Mouse (Mus musculus) neural tube, embryonic 13.5 days (tissue): ENCODE measurements around the gene Ano10. TPM values are rescaled to one million over a fixed set of nuclear protein-coding genes. Genes with fewer than 3 reads are reported as not detected.

Experiments used
- ATAC-seq: fragments of 200-750 bp; cut with Nextera tagmentation; 2 replicates; pipeline ENCODE4 v1.8.0; 2017; ENCODE audit warnings: low read depth, mild to moderate bottlenecking, moderate TSS enrichment, moderate library complexity
- H3K27ac ChIP-seq: fragments of 300-500 bp; sonication (generic); replicated peaks from 2 replicates; pipeline ENCODE4 v1.5.1; 2015; ENCODE audit warnings: moderate library complexity, mild to moderate bottlenecking, inconsistent platforms
- H3K27me3 ChIP-seq: fragments of 300-500 bp; sonication (generic); 2 replicates; pipeline ENCODE4 v1.6.1; 2015; ENCODE audit warnings: mild to moderate bottlenecking, inconsistent platforms
- H3K36me3 ChIP-seq: fragments of 300-500 bp; sonication (generic); 2 replicates; pipeline ENCODE4 v1.6.1; 2015; ENCODE audit warnings: mild to moderate bottlenecking, inconsistent platforms
- H3K4me1 ChIP-seq: fragments of 300-500 bp; sonication (generic); replicated peaks from 2 replicates; pipeline ENCODE4 v1.6.1; 2015; ENCODE audit warnings: inconsistent platforms
- H3K4me2 ChIP-seq: fragments of 300-500 bp; sonication (generic); 2 replicates; pipeline ENCODE4 v1.6.1; 2015; ENCODE audit warnings: inconsistent platforms, mild to moderate bottlenecking, moderate library complexity
- H3K4me3 ChIP-seq: fragments of 300-500 bp; sonication (generic); 2 replicates; pipeline ENCODE4 v1.5.1; 2015; ENCODE audit warnings: mild to moderate bottlenecking, inconsistent platforms
- H3K9ac ChIP-seq: fragments of 300-500 bp; sonication (generic); 2 replicates; pipeline ENCODE4 v1.6.1; 2015; ENCODE audit warnings: moderate library complexity, mild to moderate bottlenecking, inconsistent platforms
- H3K9me3 ChIP-seq: fragments of 300-500 bp; sonication (generic); 2 replicates; pipeline ENCODE4 v1.6.1; 2016; ENCODE audit warnings: inconsistent platforms
- WGBS: fragments of 180-500 bp; shearing (Covaris S2); methylation state at CpG from one replicate; pipeline ENCODE4 v1.1.7; 2015; 5-methylcytosine and 5-hydroxymethylcytosine counted together
- polyA plus RNA-seq: library from polyadenylated mRNA; unstranded; fragments of >200 nt; fragmentation: Nextera tagmentation; extraction: Ambion mirVana; gene quantifications from 2 replicates; pipeline ENCODE4 v1.2.1, GENCODE M21; 2015

The Ano10 gene
- polyA plus RNA-seq, 1 experiment from 2014 or later: 52.8 TPM

GRCm38 (mm10) chr9:122241812-122242400 lies 52.3 kb downstream of the Ano10 start:
- H3K36me3 ChIP-seq: peaks cover 12% of the 10 kb centered on the region; the same call in 1 of the 2 replicates
- no peaks in the 10 kb centered on the region for H3K27me3 ChIP-seq
- peak; percentile 44; the same call in 1 of the 2 replicates for ATAC-seq
- no peak overlapping the region for H3K9ac ChIP-seq
- no peak overlapping the region for H3K4me3 ChIP-seq
- no peak overlapping the region for H3K4me2 ChIP-seq
- peak overlapping the region; percentile 52 for H3K27ac ChIP-seq
- no peaks in the 10 kb centered on the region for H3K9me3 ChIP-seq
- WGBS: 52% methylated on average over 10 of the region's 10 CpGs
- H3K4me1 ChIP-seq: peaks cover 24% of the 10 kb centered on the region

DNA sequence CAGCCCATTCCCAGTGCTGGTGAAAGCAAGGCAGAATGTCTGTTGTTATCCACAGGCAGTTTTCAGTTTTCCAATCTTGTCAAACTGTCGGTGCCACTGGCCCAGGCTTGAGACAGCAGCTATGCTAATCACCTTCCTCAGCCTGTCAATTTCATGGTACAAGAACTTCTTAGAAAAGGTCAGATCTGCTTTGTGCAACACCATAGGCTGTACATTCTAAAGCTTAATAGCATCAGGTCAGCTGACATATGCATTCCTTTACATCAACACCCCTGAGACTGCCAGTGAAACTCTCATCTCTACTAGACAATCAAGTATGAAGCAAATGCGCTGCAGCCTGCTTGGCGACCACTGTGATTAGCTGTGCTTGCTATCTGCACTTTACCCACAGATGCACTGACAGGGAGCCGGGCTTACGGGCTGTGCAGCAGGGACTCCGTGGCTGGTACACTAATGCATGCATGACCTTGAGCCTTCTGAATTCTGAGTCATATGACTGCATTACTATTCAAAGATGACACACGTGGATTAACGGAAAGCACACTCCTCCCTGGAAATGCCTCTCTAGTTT lies 53.5 kb downstream of the Ano10 start:
- peak overlapping the region; percentile 52; the same call in 1 of the 2 replicates for H3K27ac ChIP-seq

GRCm38 (mm10) chr9:122234741-122235140 lies 59.5 kb downstream of the Ano10 start:
- Histone ChIP-seq H3K9me3 (no peaks in the 10 kb centered on the region), H3K27ac (no peak overlapping the region), H3K4me2 (no peak overlapping the region), H3K4me3 (no peak overlapping the region), H3K27me3 (no peaks in the 10 kb centered on the region), H3K4me1 (no peaks in the 10 kb centered on the region), H3K9ac (no peak overlapping the region), H3K36me3 (0 out of 2 replicates have a peak, but pooled peaks cover 8% of the 10 kb centered on the region)
- no peak for ATAC-seq
- WGBS: 74% methylated on average over 3 of the region's 3 CpGs

More for the DNA sequence above, 53.5 kb downstream of the Ano10 start:
- ATAC-seq: no peak
- Histone ChIP-seq H3K36me3 (peaks cover 3% of the 10 kb centered on the region; the same call in 1 of the 2 replicates), H3K9ac (no peak overlapping the region), H3K27me3 (no peaks in the 10 kb centered on the region), H3K9me3 (no peaks in the 10 kb centered on the region), H3K4me2 (no peak overlapping the region), H3K4me1 (peaks cover 24% of the 10 kb centered on the region), H3K4me3 (no peak overlapping the region)
- 35% methylated on average over 8 of the region's 8 CpGs for WGBS

DNA sequence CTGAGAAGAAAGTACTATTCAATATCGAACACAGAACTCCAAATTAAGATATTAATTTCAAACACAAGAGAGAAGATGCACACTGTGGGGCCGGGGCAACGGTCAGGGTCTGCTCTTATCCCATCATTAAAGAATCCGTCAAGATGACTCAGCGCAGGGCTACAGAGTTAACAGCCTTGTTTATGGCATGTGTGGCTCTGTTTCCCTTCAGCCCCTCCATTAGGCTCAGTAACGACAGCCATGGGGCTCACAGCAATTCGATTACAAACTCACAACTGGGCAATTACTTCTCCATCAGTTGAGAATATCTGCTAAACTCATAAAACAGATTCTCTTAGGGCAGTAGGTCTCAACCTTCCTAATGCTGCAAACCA lies 60.3 kb downstream of the Ano10 start:
- no peaks in the 10 kb centered on the region for H3K27me3 ChIP-seq
- H3K36me3 ChIP-seq: peaks cover 9% of the 10 kb centered on the region; the same call in 1 of the 2 replicates
- no peak overlapping the region for H3K4me3 ChIP-seq
- no peak overlapping the region for H3K9ac ChIP-seq
- H3K4me1 ChIP-seq: no peaks in the 10 kb centered on the region
- ATAC-seq: no peak
- WGBS: 45% methylated on average over 7 of the region's 7 CpGs
- no peaks in the 10 kb centered on the region for H3K9me3 ChIP-seq
- H3K27ac ChIP-seq: no peak overlapping the region
- no peak overlapping the region for H3K4me2 ChIP-seq

DNA sequence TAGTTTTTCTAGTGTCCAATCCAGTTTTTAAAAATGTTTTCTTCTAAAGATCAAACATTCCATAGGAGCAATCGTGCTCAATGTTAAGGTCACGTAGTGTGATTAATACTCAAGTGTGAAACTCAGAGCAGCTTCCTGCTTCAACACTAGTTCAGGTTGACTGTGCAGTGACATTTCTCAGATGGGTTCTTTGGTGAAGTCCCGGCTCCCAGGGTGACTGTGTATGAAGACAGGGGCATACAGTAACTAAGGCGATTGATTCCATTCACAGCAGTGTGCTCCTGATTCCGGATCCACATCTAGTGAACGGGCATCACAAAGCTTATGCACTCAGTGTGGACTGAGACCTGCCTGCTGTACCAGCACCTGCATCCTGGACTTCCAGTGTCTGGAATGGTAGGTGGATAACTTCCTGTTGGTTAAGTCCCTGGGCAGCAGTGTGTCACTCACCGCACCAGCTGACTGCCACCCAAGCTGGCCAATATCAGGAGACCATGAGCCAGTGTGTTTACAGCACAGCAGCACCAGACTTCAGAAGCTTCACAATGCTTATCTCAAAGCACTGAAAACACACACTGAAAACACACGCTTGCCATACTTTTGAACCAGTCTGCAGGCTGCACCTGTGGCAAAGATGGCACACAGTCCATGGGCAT lies 60.8 kb downstream of the Ano10 start:
- H3K36me3 ChIP-seq: peaks cover 14% of the 10 kb centered on the region; the same call in 1 of the 2 replicates
- H3K4me1 ChIP-seq: no peaks in the 10 kb centered on the region
- H3K9me3 ChIP-seq: no peaks in the 10 kb centered on the region
- 89% methylated on average over 8 of the region's 8 CpGs for WGBS
- H3K27ac ChIP-seq: no peak overlapping the region
- no peak for ATAC-seq
- no peak overlapping the region for H3K4me3 ChIP-seq
- no peak overlapping the region for H3K9ac ChIP-seq
- H3K27me3 ChIP-seq: no peaks in the 10 kb centered on the region
- no peak overlapping the region for H3K4me2 ChIP-seq

GRCm38 (mm10) chr9:122232912-122233311 lies 61.3 kb downstream of the Ano10 start:
- H3K9me3 ChIP-seq: no peaks in the 10 kb centered on the region
- no peaks in the 10 kb centered on the region for H3K4me1 ChIP-seq
- WGBS: 85% methylated on average over 2 of the region's 2 CpGs
- no peaks in the 10 kb centered on the region for H3K27me3 ChIP-seq
- H3K9ac ChIP-seq: no peak overlapping the region
- no peak overlapping the region for H3K4me2 ChIP-seq
- H3K27ac ChIP-seq: no peak overlapping the region
- H3K36me3 ChIP-seq: peaks cover 14% of the 10 kb centered on the region; the same call in 1 of the 2 replicates
- no peak for ATAC-seq
- H3K4me3 ChIP-seq: no peak overlapping the region

GRCm38 (mm10) chr9:122230701-122231100 lies 63.5 kb downstream of the Ano10 start:
- Histone ChIP-seq H3K9ac (no peak overlapping the region), H3K27ac (no peak overlapping the region), H3K36me3 (peaks cover 14% of the 10 kb centered on the region; the same call in 1 of the 2 replicates), H3K4me2 (no peak overlapping the region), H3K9me3 (no peaks in the 10 kb centered on the region), H3K4me1 (peaks cover 7% of the 10 kb centered on the region; the same call in 1 of the 2 replicates), H3K27me3 (no peaks in the 10 kb centered on the region), H3K4me3 (no peak overlapping the region)
- no peak for ATAC-seq
- 74% methylated on average over 4 of the region's 4 CpGs for WGBS

DNA sequence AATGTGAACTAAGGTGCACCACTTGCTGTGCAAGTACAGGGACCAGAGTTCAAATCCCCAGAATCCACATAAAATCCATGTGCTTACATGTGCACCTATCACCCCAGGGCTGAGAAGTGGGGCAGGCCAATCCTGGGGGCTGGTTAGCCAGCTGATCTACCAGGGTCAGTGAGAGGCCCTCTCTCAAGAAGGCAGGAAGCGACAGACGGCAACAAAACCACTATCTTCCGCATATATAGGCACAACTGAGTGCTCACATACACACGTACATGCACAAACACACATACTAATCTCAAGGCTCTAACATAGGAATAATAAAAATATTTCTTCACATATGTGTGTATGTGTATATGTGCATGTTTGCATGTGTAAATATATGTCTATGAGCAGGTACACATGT lies 67.8 kb downstream of the Ano10 start:
- H3K4me3 ChIP-seq: no peak overlapping the region
- WGBS: 92% methylated on average over 4 of the region's 4 CpGs
- peaks cover 11% of the 10 kb centered on the region; the same call in 1 of the 2 replicates for H3K36me3 ChIP-seq
- no peak overlapping the region for H3K9ac ChIP-seq
- H3K9me3 ChIP-seq: no peaks in the 10 kb centered on the region
- no peak overlapping the region for H3K27ac ChIP-seq
- no peak overlapping the region for H3K4me2 ChIP-seq
- H3K27me3 ChIP-seq: no peaks in the 10 kb centered on the region
- ATAC-seq: no peak
- peaks cover 22% of the 10 kb centered on the region for H3K4me1 ChIP-seq

GRCm38 (mm10) chr9:122225309-122225708 lies 68.9 kb downstream of the Ano10 start:
- Histone ChIP-seq H3K27ac (no peak overlapping the region), H3K9me3 (no peaks in the 10 kb centered on the region), H3K4me1 (peaks cover 22% of the 10 kb centered on the region), H3K4me3 (no peak overlapping the region), H3K36me3 (peaks cover 9% of the 10 kb centered on the region; the same call in 1 of the 2 replicates), H3K4me2 (no peak overlapping the region), H3K27me3 (no peaks in the 10 kb centered on the region), H3K9ac (no peak overlapping the region)
- WGBS: 43% methylated on average over 7 of the region's 7 CpGs
- no peak for ATAC-seq

GRCm38 (mm10) chr9:122223005-122223404 lies 71.2 kb downstream of the Ano10 start:
- Histone ChIP-seq H3K27ac (peak overlapping the region; percentile 69), H3K4me1 (peaks cover 22% of the 10 kb centered on the region), H3K4me3 (no peak overlapping the region), H3K9ac (peak overlapping the region; percentile 38; the same call in 1 of the 2 replicates), H3K4me2 (no peak overlapping the region), H3K36me3 (no peaks in the 10 kb centered on the region), H3K27me3 (no peaks in the 10 kb centered on the region), H3K9me3 (no peaks in the 10 kb centered on the region)
- 17% methylated on average over 8 of the region's 8 CpGs for WGBS
- peak; percentile 46; the same call in 1 of the 2 replicates for ATAC-seq

DNA sequence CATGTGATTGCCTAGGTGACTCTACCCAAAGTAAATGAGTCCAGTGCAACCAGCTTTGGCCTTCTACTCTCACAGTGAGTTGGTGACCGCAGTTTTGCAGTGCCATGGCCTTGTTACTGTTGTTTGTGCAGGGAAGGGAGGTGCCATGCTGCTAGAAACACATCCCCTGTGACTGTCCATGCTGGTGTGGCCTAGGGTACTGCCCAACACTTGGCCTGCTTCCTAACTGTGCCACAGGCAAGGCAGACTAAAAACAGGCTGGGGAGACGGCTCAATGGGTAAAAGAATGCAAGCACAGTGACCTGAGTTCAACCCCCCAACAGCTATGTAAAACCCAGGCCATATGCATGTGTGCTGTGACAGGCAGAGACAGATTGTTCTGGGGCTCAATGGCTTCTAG lies 74.3 kb downstream of the Ano10 start:
- no peak overlapping the region for H3K4me3 ChIP-seq
- H3K27me3 ChIP-seq: no peaks in the 10 kb centered on the region
- no peak for ATAC-seq
- H3K9me3 ChIP-seq: no peaks in the 10 kb centered on the region
- peaks cover 15% of the 10 kb centered on the region for H3K4me1 ChIP-seq
- H3K9ac ChIP-seq: no peak overlapping the region
- WGBS: 69% methylated on average over 2 of the region's 2 CpGs
- H3K4me2 ChIP-seq: no peak overlapping the region
- H3K27ac ChIP-seq: no peak overlapping the region
- no peaks in the 10 kb centered on the region for H3K36me3 ChIP-seq

DNA sequence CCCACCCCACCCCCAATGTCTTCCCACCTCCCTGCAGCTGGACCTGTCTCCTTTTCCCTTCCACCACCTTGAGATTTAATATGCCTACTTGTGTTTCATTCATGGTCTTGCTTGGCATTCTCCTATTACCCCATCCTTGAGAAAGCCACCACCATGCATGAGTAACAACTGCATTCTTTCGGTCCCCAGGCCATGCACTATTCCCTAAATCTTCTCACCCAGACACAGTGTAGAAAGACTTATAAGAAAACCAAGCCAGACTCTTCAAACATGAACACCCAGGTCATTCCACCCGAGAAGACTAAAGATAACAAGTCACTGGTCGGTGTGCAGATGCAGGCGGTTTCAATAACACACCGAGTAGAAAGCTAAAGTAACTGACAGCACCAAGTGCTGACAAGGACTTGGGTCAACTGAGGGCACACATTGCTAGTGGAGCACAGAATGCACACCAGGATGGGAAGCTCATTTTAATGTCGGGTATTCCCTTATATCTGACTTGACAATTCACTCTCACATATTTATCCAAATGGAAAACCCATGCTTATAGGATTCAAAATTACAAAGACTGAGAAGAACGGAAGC lies 77.2 kb downstream of the Ano10 start:
- H3K4me1 ChIP-seq: no peaks in the 10 kb centered on the region
- H3K9me3 ChIP-seq: no peaks in the 10 kb centered on the region
- H3K4me2 ChIP-seq: no peak overlapping the region
- H3K4me3 ChIP-seq: no peak overlapping the region
- 87% methylated on average over 7 of the region's 7 CpGs for WGBS
- H3K27me3 ChIP-seq: no peaks in the 10 kb centered on the region
- H3K27ac ChIP-seq: no peak overlapping the region
- H3K9ac ChIP-seq: no peak overlapping the region
- no peak for ATAC-seq
- no peaks in the 10 kb centered on the region for H3K36me3 ChIP-seq
